Mouse (Mus musculus) right cerebral cortex, postnatal 14 days (tissue): ENCODE data around the gene Pglyrp3.
"Not testable (repeated sequence)": the region's sequence is repeated elsewhere in the genome, so short reads cannot be mapped to it uniquely, and the experiment has no call there.

Experiments used
- DNase-seq: peaks from one replicate; pipeline ENCODE4 v3.0.0; 2022

Gene Pglyrp3

DNA sequence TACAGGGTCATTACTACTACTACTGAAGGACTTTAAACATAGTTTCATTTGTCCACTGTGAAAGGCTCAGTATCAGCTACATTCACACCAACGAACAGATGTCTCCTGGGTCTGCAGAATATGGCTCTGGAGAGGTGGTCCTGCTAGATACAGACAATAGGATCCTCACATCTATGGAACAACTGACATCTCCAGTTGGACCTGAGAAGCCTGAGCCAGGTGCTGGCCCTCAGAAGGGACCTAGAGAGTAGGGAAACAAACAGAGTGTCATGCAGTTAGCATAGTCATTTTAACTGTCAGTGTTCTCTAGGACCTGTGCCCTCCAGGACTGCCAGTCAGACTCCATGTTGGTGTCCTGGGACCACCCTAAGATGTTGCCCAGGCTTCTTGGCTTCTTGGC lies at the start of gene Pglyrp3:
Pglyrp3 (plus strand) TSS at position 301 of the 400 bp plus-strand sequence.
- DNase-seq: no peak

DNA sequence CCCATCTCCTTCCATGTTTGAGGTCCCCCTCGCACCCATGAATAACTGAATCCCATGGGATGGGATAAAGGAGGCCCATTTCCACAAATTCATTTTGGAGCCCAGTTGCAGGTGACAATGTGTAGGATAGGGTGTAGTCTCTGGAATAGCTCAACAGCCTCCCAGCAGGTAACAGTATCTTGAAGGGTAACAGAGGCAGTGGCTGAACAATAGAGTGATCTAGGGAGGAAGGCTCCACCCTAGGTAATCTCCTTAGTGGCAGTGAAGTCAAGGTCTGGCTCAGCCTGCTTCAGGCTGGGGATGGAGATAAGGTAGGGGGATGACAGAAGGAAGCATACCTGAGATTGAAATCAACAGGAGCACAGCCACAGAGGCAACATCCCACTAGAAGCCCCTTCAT lies 3.4 kb upstream of the Pglyrp3 start:
- DNase-seq: no peak

DNA sequence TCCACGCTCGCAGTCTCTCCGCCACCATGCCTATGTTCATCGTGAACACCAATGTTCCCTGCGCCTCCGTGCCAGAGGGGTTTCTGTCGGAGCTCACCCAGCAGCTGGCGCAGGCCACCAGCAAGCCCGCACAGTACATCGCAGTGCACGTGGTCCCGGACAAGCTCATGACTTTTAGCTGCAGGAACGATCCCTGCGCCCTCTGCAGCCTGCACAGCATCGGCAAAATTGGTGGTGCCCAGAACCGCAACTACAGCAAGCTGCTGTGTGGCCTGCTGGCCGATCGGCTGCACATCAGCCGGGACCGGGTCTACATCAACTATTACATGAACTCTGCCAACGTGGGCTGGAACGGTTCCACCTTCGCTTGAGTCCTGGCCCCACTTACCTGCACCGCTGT lies 10.2 kb downstream of the Pglyrp3 start:
- not testable (repeated sequence) for DNase-seq

DNA sequence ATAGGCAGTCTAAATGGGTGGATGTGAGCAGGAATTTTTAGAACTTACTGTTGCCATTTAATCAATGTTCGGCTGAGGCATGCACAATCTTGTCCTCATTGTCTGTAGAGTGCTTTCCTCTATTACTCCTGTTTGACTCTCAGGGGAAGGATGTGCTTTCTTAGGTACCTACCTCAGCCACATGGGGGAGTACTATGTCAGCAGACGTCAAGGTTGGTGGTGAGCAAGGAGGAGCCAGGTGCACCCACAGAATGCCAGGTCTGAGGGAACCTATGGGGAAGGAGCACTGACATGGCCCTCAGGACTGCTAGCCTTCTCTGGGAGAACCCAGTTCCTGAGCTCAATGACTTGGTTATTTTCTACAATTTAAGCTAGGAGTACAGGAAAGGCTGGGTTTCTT lies 18.8 kb downstream of the Pglyrp3 start:
- no peak for DNase-seq

DNA sequence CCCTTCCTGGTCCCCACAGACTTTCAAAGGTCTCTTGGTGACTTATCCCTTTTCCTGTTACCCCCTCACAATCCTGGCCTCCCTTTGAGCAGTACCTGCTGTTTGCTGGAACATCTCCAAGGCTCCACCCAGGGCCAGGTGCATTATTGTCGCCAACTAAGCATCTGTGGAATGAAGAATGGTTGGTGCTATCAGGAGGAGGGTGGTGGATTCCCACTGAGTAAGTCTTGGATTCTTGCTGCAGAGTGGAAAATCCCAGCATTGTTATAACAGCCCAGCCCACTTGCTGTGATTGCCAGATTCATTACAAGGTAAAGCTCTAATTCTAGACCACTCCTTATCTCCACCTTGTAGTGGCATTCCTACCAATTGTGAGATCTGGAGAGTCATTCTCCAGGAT lies 19.5 kb downstream of the Pglyrp3 start:
- no peak for DNase-seq

DNA sequence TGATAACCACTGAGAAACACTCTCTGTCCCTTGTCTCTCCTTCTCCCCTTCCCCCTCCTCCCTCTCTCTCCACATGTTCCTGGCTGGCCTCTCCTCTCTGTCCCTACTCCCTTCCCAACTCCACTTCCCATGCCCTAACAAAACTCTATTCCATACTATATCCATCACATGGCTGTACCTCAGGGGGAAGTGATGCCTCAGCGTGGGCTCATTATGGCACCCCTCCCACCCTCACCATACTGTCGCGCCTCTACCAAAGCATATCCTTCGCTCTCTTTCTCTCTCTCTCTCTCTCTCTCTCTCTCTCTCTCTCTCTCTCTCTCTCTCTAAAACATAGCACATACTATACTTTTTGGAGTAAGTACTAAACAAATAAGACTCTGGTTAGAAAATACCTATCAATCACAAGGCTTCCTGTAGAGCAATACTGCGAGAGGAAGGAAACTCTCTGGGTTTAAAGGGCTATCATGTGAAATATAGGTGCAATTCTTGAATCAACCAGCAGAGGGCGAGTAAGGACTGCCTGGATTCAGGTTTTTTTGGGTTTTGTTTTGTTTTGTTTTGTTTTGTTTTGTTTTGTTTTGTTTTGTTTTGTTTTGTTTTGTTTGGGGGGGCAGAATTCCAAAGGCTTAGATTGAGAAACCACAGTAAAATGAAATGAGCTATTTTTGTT lies 36.1 kb downstream of the Pglyrp3 start:
- DNase-seq: no peak

DNA sequence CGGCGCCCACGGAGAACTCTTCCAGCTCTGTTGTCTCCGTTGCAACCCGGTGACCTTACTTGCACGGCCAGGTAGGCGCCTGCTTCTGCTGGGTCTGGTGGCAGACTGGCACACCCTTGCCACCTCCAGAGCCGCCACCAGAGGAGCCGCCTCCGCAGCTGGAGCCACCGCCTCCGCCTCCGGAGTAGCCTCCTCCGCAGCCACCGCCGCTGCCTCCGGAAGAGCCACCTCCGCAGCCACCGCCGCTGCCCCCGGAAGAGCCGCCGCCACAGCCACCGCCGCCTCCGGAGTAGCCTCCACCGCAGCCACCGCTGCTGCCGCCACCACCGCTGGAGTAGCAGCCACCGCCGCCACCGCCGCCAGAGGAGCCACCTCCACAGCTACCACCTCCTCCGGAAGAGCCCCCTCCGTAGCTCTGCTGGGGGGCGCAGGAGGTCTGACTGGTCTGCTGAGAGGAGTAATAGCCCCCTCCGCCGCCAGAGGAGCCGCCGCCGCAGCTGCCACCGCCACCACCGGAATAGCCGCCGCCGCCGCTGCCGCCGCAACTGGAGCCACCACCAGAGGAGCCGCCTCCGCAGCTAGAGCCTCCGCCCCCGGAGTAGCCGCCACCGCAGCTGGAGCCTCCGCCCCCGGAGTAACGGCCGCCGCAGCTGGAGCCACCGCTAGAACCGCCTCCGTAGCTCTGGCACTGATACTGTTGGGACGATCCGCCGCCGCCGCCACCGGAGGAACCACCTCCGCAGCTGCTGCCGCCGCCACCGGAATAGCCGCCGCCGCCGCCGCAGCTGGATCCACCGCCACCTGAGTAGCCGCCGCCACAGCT lies 66.3 kb downstream of the Pglyrp3 start:
- peak; percentile 76 for DNase-seq
